Mouse (Mus musculus): ENCODE measurements around the gene Comp. TPM values are rescaled to one million over a fixed set of nuclear protein-coding genes. Genes with fewer than 3 reads are reported as not detected.
A peak's percentile ranks its signal among the peaks of the same experiment; 100 is the strongest.

Gene Comp
- polyA plus RNA-seq, 1 experiment from 2014 or later = 0.18 TPM

GRCm38 (mm10) chr8:70408301-70408700 lies 34.9 kb downstream of the Comp start:
- no peaks in the 10 kb centered on the region for H3K9me3 ChIP-seq (replicated peaks)
- no peak overlapping the region; the same call in 1 of the 2 replicates for H3K4me2 ChIP-seq
- WGBS = 56% methylated on average over 6 of the region's 6 CpGs
- no peak overlapping the region for H3K4me3 ChIP-seq
- peaks cover 24% of the 10 kb centered on the region for H3K4me1 ChIP-seq
- peak overlapping the region; percentile 54 for H3K27ac ChIP-seq
- H3K9ac ChIP-seq = peak overlapping the region; percentile 39
- no peaks in the 10 kb centered on the region for H3K27me3 ChIP-seq
- peaks cover 10% of the 10 kb centered on the region for H3K36me3 ChIP-seq (ENCODE audit: poor library complexity, severe bottlenecking)
- ATAC-seq = peak; percentile 46; the same call in 1 of the 2 replicates

- H3K27ac ChIP-seq = peak overlapping the region; percentile 54; the same call in 1 of the 2 replicates
- peaks cover 11% of the 10 kb centered on the region for H3K36me3 ChIP-seq (ENCODE audit: poor library complexity, severe bottlenecking)
- no peak overlapping the region for H3K4me3 ChIP-seq
- H3K4me1 ChIP-seq = peaks cover 24% of the 10 kb centered on the region
- H3K4me2 ChIP-seq = no peak overlapping the region
- H3K9me3 ChIP-seq (replicated peaks) = no peaks in the 10 kb centered on the region
- H3K27me3 ChIP-seq = no peaks in the 10 kb centered on the region
- WGBS = 87% methylated on average over 10 of the region's 10 CpGs
- H3K9ac ChIP-seq = peak overlapping the region; percentile 39; the same call in 1 of the 2 replicates
- no peak for ATAC-seq
These were observed 35.7 kb downstream of the Comp start for GRCm38 (mm10) chr8:70409019-70409418.

DNA sequence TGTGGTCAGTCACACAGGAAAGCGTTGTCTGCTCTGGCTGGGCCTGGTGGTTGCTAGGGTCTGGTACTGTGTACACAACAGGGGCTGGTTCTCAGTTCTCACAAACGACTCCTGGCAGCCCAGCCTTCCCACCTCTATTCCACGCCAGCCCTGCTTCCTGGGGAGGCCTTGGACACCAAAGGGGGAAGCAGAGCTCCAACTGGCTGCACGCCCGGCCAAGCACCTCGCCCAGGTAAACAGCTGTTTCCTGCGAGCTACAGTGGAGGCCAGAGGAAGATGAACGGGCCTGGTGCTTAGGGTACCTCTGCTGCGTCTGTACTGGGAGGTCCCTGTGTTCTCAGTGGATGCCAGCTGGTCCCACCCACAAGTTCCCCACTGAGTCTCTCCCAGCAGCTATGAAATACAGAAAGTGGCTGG lies 36.1 kb downstream of the Comp start:
- 74% methylated on average over 9 of the region's 9 CpGs for WGBS
- no peaks in the 10 kb centered on the region for H3K27me3 ChIP-seq
- peak overlapping the region; percentile 39; the same call in 1 of the 2 replicates for H3K9ac ChIP-seq
- H3K9me3 ChIP-seq (replicated peaks) = no peaks in the 10 kb centered on the region
- H3K4me1 ChIP-seq = peaks cover 24% of the 10 kb centered on the region
- no peak for ATAC-seq
- peak overlapping the region; percentile 54; the same call in 1 of the 2 replicates for H3K27ac ChIP-seq
- peaks cover 7% of the 10 kb centered on the region for H3K36me3 ChIP-seq (ENCODE audit: poor library complexity, severe bottlenecking)
- no peak overlapping the region for H3K4me2 ChIP-seq
- H3K4me3 ChIP-seq = no peak overlapping the region

DNA sequence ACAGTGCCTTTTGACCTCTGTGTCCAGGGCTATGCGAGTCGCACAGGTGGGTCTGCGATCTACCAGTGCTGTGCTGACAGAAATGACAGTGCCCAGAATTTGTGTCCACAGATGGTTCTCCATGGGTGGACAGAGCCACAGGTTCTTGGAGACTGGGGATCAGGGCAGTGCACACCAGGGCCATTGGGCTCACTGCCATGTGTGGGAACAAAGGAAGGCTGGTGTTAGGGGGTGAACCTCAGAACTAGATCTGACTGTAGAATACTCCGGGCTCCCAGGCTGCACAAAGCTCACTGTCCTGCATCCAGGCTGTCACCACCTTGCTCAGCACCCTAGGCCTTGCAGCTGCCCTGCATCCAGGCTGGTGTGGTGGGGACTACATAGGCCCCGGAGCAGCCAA lies 36.9 kb downstream of the Comp start:
- WGBS = 94% methylated on average over 5 of the region's 5 CpGs
- no peak overlapping the region for H3K4me3 ChIP-seq
- no peak overlapping the region for H3K27ac ChIP-seq
- no peaks in the 10 kb centered on the region for H3K27me3 ChIP-seq
- H3K9ac ChIP-seq = no peak overlapping the region
- peaks cover 24% of the 10 kb centered on the region for H3K4me1 ChIP-seq
- no peak overlapping the region for H3K4me2 ChIP-seq
- no peaks in the 10 kb centered on the region for H3K9me3 ChIP-seq (replicated peaks)
- ATAC-seq = no peak
- peaks cover 5% of the 10 kb centered on the region; the same call in 1 of the 2 replicates for H3K36me3 ChIP-seq (ENCODE audit: poor library complexity, severe bottlenecking)

DNA sequence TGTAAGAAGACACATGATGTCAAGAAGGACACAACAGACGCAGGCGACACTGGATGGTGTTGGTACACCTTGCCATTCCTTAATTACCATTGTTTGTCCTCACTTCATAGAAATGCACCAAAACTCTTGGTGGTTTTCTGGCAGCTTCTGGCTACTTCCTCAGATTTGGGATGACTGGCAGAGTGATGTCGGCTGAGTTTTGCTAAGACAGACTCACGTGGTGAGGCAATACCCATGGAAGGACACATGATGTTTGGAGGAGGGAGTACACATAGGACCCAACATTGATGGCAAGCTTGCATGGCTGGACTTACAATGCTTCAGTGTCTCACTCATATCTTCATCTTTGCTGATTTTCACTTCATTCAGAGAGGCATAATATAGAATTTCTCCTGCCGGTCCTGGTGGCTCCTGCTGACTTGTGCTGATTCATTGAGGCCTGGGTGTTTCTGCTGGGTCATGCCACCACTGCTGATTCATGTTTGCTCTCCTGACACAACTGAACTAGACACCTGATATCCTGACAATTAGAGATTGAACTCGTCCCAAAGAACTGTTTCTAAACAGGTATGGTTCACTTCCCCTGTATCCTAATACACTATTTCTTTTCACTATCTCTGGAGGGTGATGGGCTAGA lies 41.1 kb downstream of the Comp start:
- WGBS = 87% methylated on average over 6 of the region's 6 CpGs
- Histone ChIP-seq H3K27me3 (no peaks in the 10 kb centered on the region), H3K9me3 (replicated peaks) (no peaks in the 10 kb centered on the region), H3K27ac (no peak overlapping the region), H3K4me1 (peaks cover 36% of the 10 kb centered on the region), H3K4me2 (no peak overlapping the region), H3K36me3 (ENCODE audit: poor library complexity, severe bottlenecking) (peaks cover 5% of the 10 kb centered on the region; the same call in 1 of the 2 replicates), H3K9ac (no peak overlapping the region), H3K4me3 (no peak overlapping the region)
- ATAC-seq = no peak

DNA sequence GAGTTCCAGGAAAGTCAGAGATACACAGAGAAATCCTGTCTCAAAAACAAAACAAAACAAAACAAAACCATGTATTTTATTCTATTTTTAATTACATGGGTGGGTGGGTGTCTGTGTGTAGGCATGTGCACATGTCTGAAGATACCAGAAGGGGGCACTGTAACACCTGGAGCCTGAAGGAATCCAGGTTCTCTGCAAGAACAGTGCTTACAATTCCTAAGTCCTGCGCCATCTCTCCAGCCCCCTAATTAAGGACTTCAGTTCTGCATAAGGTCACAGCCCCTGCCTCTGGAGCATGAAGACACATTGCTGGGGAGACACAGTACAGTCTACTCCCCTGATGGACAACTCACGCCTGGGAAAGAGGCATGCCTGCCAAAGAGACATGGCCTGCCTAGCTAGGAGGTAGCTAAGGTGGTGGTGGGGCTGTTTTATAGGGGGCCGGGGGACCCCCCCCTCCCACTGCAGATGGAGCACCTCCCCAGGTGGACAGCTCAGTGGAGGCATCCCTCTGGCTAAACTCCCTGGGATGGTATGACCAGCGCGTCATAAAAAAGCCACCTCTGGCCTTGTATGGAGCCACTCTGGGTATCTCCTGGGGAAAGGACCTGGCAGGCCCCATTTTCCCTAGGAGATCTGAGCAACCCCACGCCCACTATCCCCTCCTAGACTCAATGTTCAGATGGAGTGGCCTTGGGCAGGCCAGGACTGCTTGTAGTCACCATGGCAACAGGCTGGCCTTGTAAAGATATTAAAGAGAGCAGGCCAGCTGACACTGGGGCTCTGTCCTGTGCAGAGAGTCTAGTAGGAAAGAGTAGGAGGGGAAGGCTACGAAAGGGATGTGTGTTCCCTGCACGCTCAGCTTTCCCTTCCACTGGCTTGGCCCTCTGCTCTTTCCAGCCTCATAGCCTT lies 42.4 kb downstream of the Comp start:
- H3K4me3 ChIP-seq = no peak overlapping the region
- H3K9me3 ChIP-seq (replicated peaks) = no peaks in the 10 kb centered on the region
- ATAC-seq = peak; percentile 67
- no peak overlapping the region; the same call in 1 of the 2 replicates for H3K27ac ChIP-seq
- peaks cover 34% of the 10 kb centered on the region for H3K4me1 ChIP-seq
- no peak overlapping the region for H3K9ac ChIP-seq
- peaks cover 5% of the 10 kb centered on the region; the same call in 1 of the 2 replicates for H3K36me3 ChIP-seq (ENCODE audit: poor library complexity, severe bottlenecking)
- no peaks in the 10 kb centered on the region for H3K27me3 ChIP-seq
- 55% methylated on average over 8 of the region's 8 CpGs for WGBS
- no peak overlapping the region for H3K4me2 ChIP-seq

DNA sequence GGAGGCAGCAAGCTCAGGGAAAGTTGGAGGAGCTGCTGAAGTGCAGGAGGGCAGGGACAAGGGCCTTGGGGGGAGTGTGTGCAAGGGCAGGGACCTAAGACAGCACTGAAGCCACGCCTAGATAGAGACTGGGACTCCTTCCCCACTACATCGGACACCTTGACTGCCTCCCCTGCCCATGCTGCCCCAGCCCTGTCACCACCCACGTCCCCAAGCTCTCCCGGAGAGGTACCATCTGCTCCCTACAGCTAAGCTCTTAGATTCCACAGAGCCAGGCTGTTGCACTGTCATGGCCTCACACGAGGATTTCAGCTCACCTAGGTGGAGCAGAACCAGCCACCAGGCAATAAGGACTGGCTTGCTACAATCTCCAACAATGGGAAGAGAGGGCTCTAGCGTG lies 43.6 kb downstream of the Comp start:
- Histone ChIP-seq H3K4me1 (peaks cover 34% of the 10 kb centered on the region), H3K4me3 (no peak overlapping the region), H3K27ac (no peak overlapping the region), H3K36me3 (ENCODE audit: poor library complexity, severe bottlenecking) (peaks cover 5% of the 10 kb centered on the region; the same call in 1 of the 2 replicates), H3K4me2 (no peak overlapping the region), H3K27me3 (no peaks in the 10 kb centered on the region), H3K9me3 (replicated peaks) (no peaks in the 10 kb centered on the region), H3K9ac (no peak overlapping the region)
- WGBS = 29% methylated on average over 6 of the region's 6 CpGs
- ATAC-seq = no peak

- peak overlapping the region; percentile 17; the same call in 1 of the 2 replicates for H3K9ac ChIP-seq
These were observed 44.6 kb downstream of the Comp start for GRCm38 (mm10) chr8:70417914-70418313.

DNA sequence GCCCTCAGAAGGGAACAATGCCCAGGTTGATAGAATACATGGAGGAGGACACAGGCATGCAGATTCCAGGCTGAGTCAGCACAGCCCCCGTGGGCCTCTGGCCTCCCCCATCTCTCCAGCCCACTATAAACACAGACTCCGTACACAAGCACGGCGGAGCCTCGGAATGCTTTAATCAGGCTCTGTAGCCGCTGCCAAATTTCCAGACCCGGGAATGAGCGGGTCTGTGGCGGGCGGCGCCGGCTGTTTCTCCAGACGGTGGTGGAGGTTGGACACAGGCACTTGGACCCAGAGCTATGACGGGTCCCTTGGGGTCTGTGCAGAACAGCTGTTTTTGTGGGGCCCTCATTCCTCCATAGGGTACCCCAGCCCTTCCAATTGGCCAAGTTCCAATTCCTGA lies 45.6 kb downstream of the Comp start:
- WGBS = 68% methylated on average over 14 of the region's 14 CpGs
- H3K36me3 ChIP-seq (ENCODE audit: poor library complexity, severe bottlenecking) = no peaks in the 10 kb centered on the region
- H3K9me3 ChIP-seq (replicated peaks) = no peaks in the 10 kb centered on the region
- H3K4me1 ChIP-seq = peaks cover 34% of the 10 kb centered on the region
- H3K4me3 ChIP-seq = no peak overlapping the region
- ATAC-seq = peak; percentile 34; the same call in 1 of the 2 replicates
- no peaks in the 10 kb centered on the region for H3K27me3 ChIP-seq
- no peak overlapping the region for H3K4me2 ChIP-seq
- H3K27ac ChIP-seq = no peak overlapping the region
- H3K9ac ChIP-seq = peak overlapping the region; percentile 5; the same call in 1 of the 2 replicates

More at GRCm38 (mm10) chr8:70417914-70418313, 44.6 kb downstream of the Comp start:
- no peak for ATAC-seq
- Histone ChIP-seq H3K4me3 (no peak overlapping the region), H3K4me1 (peaks cover 34% of the 10 kb centered on the region), H3K27me3 (no peaks in the 10 kb centered on the region), H3K4me2 (no peak overlapping the region), H3K9me3 (replicated peaks) (no peaks in the 10 kb centered on the region), H3K36me3 (ENCODE audit: poor library complexity, severe bottlenecking) (peaks cover 5% of the 10 kb centered on the region; the same call in 1 of the 2 replicates), H3K27ac (no peak overlapping the region)
- WGBS = 47% methylated on average over 10 of the region's 10 CpGs

- Histone ChIP-seq H3K27me3 (no peaks in the 10 kb centered on the region), H3K9me3 (replicated peaks) (no peaks in the 10 kb centered on the region), H3K36me3 (ENCODE audit: poor library complexity, severe bottlenecking) (no peaks in the 10 kb centered on the region), H3K4me3 (no peak overlapping the region), H3K27ac (no peak overlapping the region), H3K9ac (no peak overlapping the region), H3K4me1 (peaks cover 34% of the 10 kb centered on the region), H3K4me2 (no peak overlapping the region)
- WGBS = 88% methylated on average over 11 of the region's 11 CpGs
- no peak for ATAC-seq
These were observed 46.7 kb downstream of the Comp start for GRCm38 (mm10) chr8:70419879-70420643.

DNA sequence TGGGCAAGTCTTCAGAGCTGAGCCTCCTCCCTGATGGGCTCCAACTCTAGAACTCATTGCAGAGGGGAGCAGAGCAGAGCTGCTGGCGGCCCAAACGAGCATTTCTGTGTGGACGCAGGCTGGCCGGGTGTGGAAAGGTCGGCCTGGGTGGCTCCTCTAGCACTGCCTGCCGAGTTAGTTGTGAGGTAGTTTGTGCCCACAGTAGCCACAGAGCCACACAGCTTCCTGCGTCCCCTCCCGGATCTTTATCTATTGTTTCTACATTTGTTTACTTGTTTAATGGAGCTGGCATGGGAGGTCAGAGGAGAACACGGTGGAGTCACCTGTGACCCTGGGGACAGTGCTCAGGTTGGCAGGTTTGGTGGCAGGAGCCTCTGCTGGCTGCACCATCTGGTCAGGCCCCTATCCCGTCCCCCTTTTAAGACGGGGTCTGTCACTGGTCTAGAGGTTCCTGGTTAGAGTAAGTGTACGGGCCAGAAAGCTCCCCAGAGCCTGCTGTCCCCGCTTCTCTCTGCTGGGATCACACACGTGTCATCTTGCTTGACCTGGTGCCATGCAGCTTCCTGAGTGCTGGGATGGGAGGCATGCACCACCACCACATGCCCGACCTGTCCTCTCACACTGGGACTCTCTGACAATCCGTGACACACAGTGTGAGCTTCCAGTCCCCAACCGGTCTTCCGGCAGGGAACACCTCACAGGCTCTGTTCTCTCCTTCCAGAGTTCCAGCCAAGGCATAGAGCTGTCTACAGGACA lies 48.2 kb downstream of the Comp start:
- Histone ChIP-seq H3K27ac (no peak overlapping the region), H3K4me2 (no peak overlapping the region), H3K9ac (no peak overlapping the region)

More for the DNA sequence above, 48.2 kb downstream of the Comp start:
- Histone ChIP-seq H3K27me3 (no peaks in the 10 kb centered on the region), H3K9me3 (replicated peaks) (no peaks in the 10 kb centered on the region), H3K4me1 (peaks cover 26% of the 10 kb centered on the region), H3K4me3 (no peak overlapping the region), H3K36me3 (ENCODE audit: poor library complexity, severe bottlenecking) (no peaks in the 10 kb centered on the region)
- no peak for ATAC-seq
- WGBS = 86% methylated on average over 18 of the region's 18 CpGs

All from forebrain, embryonic 13.5 days (tissue).